Mouse (Mus musculus): Measurements from ENCODE around the gene Gm5741. TPM values are rescaled to one million over a fixed set of nuclear protein-coding genes. Genes with fewer than 3 reads are reported as not detected.
"Not testable (repeated sequence)": the region's sequence is repeated elsewhere in the genome, so short reads cannot be mapped to it uniquely, and the experiment has no call there.

Gm5741 gene
- polyA plus RNA-seq, 1 experiment: not detected

DNA sequence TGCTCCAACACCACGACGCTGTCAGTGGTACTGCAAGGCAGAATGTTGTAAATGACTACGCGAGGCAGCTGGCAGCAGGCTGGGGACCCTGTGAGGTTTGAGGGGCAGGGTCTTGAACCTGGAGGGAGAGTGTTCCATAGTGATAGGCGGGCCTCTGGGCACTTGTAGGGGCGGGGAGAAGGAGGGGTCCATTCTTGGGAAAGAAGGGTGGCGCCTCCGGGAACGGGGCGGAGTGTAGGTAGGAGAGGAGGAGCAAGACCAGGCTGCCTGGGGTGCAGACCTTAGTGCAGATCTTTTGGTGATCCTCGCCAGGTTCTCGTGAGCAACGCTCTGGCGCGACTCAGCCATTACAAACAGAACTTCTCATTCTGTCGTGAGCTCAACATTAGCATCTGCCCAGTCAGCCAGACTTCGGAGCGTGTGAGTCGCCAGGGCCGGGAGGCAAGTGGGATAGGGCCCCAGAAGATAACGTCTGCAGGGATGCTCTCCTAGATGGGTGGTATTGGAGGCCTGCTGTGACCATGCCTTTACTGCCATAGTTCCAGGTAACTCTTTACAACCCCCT, 23.8 kb upstream of the Gm5741 start:
- 44% methylated on average over 21 of the region's 21 CpGs for WGBS
- Histone ChIP-seq H3K27ac (ENCODE audit: insufficient read depth, low read depth, low read length) (no peak overlapping the region), H3K4me3 (ENCODE audit: insufficient read depth, low read depth, low read length) (no peak overlapping the region), H3K4me1 (ENCODE audit: control insufficient read depth, insufficient read depth, low read length) (no peaks in the 10 kb centered on the region)
- TF ChIP-seq POLR2A (IDR thresholded peaks at IDR 0.05; ENCODE audit: insufficient read depth, low read depth, low read length) (no peak), CTCF (IDR thresholded peaks at IDR 0.05; ENCODE audit: insufficient read depth, low read depth, low read length) (no peak)

DNA sequence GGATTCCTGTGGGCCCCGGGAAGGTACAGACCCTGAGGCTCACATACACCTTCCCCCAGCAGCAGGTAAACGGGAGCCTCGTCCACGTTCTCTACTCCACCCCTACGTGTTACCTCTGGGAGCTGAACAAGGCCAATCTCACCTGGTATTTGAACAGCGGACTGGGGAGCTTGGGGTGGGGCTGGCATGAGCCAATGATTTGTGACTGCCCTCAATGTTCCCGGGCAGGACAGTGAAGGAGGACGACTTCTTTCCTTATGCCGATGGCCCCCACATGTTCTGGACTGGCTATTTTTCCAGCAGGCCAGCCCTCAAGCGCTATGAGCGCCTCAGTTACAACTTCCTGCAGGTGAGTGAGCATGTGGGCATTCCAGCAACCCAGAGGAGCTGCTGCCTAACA, 23.1 kb upstream of the Gm5741 start:
- Histone ChIP-seq H3K4me1 (ENCODE audit: control insufficient read depth, insufficient read depth, low read length) (no peaks in the 10 kb centered on the region), H3K4me3 (ENCODE audit: insufficient read depth, low read depth, low read length) (no peak overlapping the region), H3K27ac (ENCODE audit: insufficient read depth, low read depth, low read length) (no peak overlapping the region)
- TF ChIP-seq POLR2A (IDR thresholded peaks at IDR 0.05; ENCODE audit: insufficient read depth, low read depth, low read length) (no peak), CTCF (IDR thresholded peaks at IDR 0.05; ENCODE audit: insufficient read depth, low read depth, low read length) (no peak)
- 92% methylated on average over 11 of the region's 11 CpGs for WGBS

DNA sequence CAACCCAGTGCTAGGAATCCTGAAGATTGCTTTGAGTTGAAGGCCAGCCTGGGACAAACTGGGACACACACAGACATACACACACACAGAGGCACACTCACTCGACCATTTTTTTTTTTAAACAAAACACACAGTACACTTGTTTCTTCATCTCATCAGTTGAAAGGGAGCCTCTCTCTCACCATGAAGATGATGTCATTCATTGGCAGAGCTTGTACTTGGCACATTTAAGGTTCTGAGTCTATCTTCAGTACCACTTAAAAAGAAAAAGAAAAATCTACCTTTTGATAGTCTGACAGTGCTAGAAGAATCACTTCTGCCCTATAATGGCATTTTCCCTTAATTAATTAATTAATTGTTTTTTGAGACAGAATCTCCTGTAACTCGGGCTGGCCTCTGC, 21.0 kb upstream of the Gm5741 start:
- TF ChIP-seq CTCF (IDR thresholded peaks at IDR 0.05; ENCODE audit: insufficient read depth, low read depth, low read length) (no peak), POLR2A (IDR thresholded peaks at IDR 0.05; ENCODE audit: insufficient read depth, low read depth, low read length) (no peak)
- Histone ChIP-seq H3K4me1 (ENCODE audit: control insufficient read depth, insufficient read depth, low read length) (peaks cover 4% of the 10 kb centered on the region), H3K4me3 (ENCODE audit: insufficient read depth, low read depth, low read length) (no peak overlapping the region), H3K27ac (ENCODE audit: insufficient read depth, low read depth, low read length) (no peak overlapping the region)
- WGBS: 52% methylated on average over 2 of the region's 2 CpGs

DNA sequence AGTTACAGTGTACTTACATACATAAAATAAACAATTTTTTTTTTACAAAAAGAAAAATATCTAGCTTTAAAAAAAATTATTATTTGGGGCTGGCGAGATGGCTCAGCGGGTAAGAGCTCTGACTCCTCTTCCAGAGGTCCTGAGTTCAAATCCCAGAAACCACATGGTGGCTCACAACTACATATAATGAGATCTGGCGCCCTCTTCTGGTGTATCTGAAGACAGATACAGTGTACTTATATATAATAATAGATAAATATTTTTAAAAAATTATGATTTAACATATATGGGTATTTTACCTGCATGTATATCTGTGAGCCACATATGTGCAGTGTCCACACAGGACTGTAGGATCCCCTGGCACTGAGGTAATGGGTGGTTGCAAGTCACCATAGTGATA, 18.5 kb upstream of the Gm5741 start:
- Histone ChIP-seq H3K4me3 (ENCODE audit: insufficient read depth, low read depth, low read length) (no peak overlapping the region), H3K27ac (ENCODE audit: insufficient read depth, low read depth, low read length) (no peak overlapping the region), H3K4me1 (ENCODE audit: control insufficient read depth, insufficient read depth, low read length) (peaks cover 13% of the 10 kb centered on the region)
- no peak for TF ChIP-seq POLR2A (IDR thresholded peaks at IDR 0.05; ENCODE audit: insufficient read depth, low read depth, low read length)
- TF ChIP-seq CTCF (IDR thresholded peaks at IDR 0.05; ENCODE audit: insufficient read depth, low read depth, low read length): no peak
- 87% methylated on average over 3 of the region's 3 CpGs for WGBS

DNA sequence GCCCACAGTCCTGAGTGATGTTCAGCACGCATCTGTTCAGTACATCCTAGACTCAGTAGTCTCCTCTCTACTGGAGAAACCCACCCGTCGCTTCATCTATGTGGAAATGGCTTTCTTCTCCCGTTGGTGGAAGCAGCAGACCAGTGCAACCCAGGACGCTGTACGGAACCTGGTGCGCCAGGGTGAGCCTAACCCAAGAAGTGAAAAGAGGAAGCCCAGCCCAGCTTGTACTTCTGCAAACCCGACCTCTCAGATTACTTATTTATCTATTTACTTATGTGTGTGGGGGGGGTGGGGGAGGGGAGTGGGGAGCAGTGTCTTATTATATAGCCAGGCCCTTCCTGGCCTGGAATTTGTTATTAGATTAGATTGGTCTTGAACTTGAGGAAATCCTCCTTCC, 16.9 kb upstream of the Gm5741 start:
- Histone ChIP-seq H3K4me3 (ENCODE audit: insufficient read depth, low read depth, low read length) (no peak overlapping the region), H3K27ac (ENCODE audit: insufficient read depth, low read depth, low read length) (no peak overlapping the region), H3K4me1 (ENCODE audit: control insufficient read depth, insufficient read depth, low read length) (peaks cover 19% of the 10 kb centered on the region)
- 90% methylated on average over 8 of the region's 8 CpGs for WGBS
- TF ChIP-seq POLR2A (IDR thresholded peaks at IDR 0.05; ENCODE audit: insufficient read depth, low read depth, low read length): no peak
- TF ChIP-seq CTCF (IDR thresholded peaks at IDR 0.05; ENCODE audit: insufficient read depth, low read depth, low read length): no peak

DNA sequence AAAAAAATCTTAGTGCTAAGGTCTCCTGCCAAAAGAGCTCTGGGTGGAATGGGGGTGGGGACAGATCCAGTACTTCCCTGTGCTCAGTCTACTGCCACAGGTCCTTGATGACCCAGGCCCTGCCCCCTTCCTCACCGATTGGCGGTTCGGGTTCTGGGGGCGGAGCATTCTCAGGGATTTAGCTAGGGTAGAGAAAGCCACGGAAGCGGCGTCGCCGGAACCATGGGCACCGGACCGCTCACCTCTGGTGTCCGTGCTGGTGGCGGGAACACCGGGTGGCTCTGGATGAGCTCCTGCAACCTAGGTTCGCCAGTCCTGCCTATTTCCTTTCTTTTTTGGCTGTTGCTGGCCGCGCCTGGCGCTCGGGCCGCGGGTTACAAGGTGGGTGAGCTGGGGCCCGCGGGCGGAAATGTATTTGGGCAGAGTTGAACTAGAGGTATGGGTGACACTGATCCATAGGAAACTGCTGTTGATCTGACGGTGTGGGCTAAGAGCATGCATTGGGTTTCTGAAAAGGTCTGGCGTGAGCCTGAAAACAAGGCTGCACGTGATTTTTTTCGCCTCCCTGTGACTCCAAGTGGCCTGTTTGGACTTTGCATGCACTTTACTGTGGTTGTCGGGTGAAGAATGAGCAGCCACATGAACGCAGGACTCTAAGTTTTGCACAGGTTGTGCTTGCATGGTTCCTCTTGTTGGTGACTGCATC, 15.5 kb upstream of the Gm5741 start, which contains the start of gene Man2b1:
TSS of gene Man2b1 (plus strand) at position 163 of the 706 bp plus-strand sequence.
- Histone ChIP-seq H3K4me1 (ENCODE audit: control insufficient read depth, insufficient read depth, low read length) (peaks cover 22% of the 10 kb centered on the region), H3K4me3 (ENCODE audit: insufficient read depth, low read depth, low read length) (peak within 1 kb of the TSS; percentile 72), H3K27ac (ENCODE audit: insufficient read depth, low read depth, low read length) (no peak within 1 kb of the TSS)
- under 1% methylated on average over 30 of the region's 30 CpGs for WGBS
- peak; percentile 79 for TF ChIP-seq POLR2A (IDR thresholded peaks at IDR 0.05; ENCODE audit: insufficient read depth, low read depth, low read length)
- peak; percentile 18; the same call in 1 of the 2 replicates for TF ChIP-seq CTCF (IDR thresholded peaks at IDR 0.05; ENCODE audit: insufficient read depth, low read depth, low read length)

DNA sequence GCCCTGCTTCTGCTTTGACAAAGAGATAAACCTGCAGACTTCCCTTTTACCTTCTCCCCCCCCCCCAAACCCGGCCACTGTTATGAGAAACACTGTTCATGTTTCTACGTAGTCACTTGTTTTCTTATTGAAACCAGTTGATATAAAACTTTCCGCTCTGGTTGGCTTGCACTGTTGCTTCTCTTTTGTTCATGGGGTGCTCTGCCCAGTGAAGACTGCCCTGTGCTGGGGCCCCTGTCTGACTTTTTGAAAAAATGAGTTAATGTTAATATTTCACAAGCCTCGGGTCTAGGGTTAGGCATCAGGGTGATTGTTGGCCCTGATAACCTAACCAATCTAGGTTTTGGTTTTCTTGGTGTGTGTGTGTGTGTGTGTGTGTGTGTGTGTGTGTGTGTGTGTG, 14.4 kb upstream of the Gm5741 start:
- H3K27ac ChIP-seq (ENCODE audit: insufficient read depth, low read depth, low read length); H3K4me3 ChIP-seq (ENCODE audit: insufficient read depth, low read depth, low read length): not testable (repeated sequence)
- peaks cover 22% of the 10 kb centered on the region for H3K4me1 ChIP-seq (ENCODE audit: control insufficient read depth, insufficient read depth, low read length)
- WGBS: 91% methylated on average over 4 of the region's 4 CpGs

DNA sequence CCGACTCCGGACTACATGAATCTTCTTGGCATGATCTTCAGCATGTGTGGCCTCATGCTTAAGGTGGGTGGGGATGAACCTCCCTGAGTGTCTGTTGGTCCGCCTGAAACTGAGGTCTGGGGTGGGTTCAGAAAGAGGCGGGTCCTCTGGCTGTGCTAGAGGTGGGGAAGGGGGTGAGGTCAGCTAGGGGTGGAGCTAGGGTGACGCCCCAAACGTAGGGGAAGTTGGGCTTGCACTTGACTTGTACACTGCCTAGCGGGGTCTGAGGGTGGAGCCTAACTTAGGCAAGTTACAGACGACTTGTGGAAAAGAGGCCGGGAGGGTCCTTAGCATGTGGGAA, 13.4 kb upstream of the Gm5741 start, which contains the start of gene Wdr83:
TSS of gene Wdr83 (minus strand) at position 91 of the 340 bp plus-strand sequence.
- TF ChIP-seq POLR2A (IDR thresholded peaks at IDR 0.05; ENCODE audit: insufficient read depth, low read depth, low read length): no peak
- no peak for TF ChIP-seq CTCF (IDR thresholded peaks at IDR 0.05; ENCODE audit: insufficient read depth, low read depth, low read length)
- H3K4me3 ChIP-seq (ENCODE audit: insufficient read depth, low read depth, low read length): peak within 1 kb of the TSS; percentile 70
- 1% methylated on average over 9 of the region's 9 CpGs for WGBS

DNA sequence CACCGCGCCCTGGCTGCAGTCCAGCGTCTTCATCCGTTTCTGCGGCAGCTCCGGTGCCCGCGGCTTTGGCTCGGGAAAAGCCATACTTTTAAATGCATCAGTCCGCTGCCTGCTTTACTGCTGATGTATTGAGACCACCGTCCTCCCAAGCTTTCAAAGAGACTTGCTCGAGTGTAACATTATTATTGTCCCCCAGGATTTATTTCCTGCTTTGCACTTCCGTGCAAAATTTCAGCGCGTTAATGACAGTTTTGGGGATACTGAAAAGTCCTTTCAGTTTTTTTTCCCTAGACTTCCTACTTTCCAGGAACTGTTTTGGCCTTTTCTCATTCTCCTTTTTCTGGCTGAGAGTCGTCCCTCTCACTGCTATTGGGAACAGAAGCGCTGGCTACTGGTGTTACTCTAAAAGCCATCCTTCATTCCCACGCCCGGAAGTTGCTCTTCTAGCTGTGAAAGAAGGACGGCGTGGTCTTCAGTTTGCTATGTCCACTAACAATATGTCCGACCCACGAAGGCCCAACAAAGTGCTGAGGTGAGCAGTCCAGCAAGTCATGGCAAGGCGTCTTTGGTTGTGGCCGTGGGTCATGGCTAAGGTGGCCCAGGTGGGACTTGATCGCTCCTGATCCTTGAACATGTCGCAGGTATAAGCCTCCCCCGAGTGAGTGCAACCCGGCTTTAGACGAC, 12.9 kb upstream of the Gm5741 start, which contains the start of gene Wdr83os:
TSS of gene Wdr83os (plus strand) at position 209 of the 684 bp plus-strand sequence.
- TF ChIP-seq CTCF (IDR thresholded peaks at IDR 0.05; ENCODE audit: insufficient read depth, low read depth, low read length) (no peak), POLR2A (IDR thresholded peaks at IDR 0.05; ENCODE audit: insufficient read depth, low read depth, low read length) (no peak)
- WGBS: under 1% methylated on average over 30 of the region's 30 CpGs
- peak within 1 kb of the TSS; percentile 70 for H3K4me3 ChIP-seq (ENCODE audit: insufficient read depth, low read depth, low read length)
- peak within 1 kb of the TSS; percentile 55; the same call in 1 of the 2 replicates for H3K27ac ChIP-seq (ENCODE audit: insufficient read depth, low read depth, low read length)
- H3K4me1 ChIP-seq (ENCODE audit: control insufficient read depth, insufficient read depth, low read length): peaks cover 22% of the 10 kb centered on the region

More for the DNA sequence above, 13.4 kb upstream of the Gm5741 start, which contains the start of gene Wdr83:
- H3K4me1 ChIP-seq (ENCODE audit: control insufficient read depth, insufficient read depth, low read length): peaks cover 22% of the 10 kb centered on the region
- peak within 1 kb of the TSS; percentile 55; the same call in 1 of the 2 replicates for H3K27ac ChIP-seq (ENCODE audit: insufficient read depth, low read depth, low read length)

All from olfactory bulb, adult 2 months (tissue).